Mouse (Mus musculus): ENCODE data around the gene Spats2. TPM values are rescaled to one million over a fixed set of nuclear protein-coding genes. Genes with fewer than 3 reads are reported as not detected.

Spats2 gene
- polyA plus RNA-seq, 1 experiment from 2014 or later = 7.7 TPM

DNA sequence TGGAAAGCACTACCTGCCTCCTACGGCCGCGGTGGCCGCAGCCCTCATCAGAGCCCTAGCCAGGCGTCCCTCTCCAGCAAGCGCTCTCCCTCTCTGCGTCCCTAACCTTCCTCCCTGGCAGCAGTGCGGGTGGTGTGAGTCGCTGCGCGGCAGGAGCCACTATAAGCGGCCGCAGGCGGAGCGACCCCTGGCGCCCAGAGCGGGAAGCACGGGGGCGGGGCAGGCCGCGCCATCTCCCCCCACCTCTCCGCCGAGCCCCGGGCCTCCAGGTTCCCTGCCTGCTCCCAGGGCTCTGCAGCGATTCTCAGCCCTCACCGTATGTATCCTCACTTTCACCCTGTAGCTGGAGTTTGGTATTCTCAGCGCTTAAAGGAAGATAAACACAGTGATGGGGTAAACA is 37.4 kb upstream of the Spats2 start:
- 1% methylated on average over 27 of the region's 27 CpGs for WGBS (ENCODE audit: insufficient replicate concordance)
- ATAC-seq (ENCODE audit: insufficient read depth) = peak; percentile 23; the same call in 1 of the 2 replicates
- Histone ChIP-seq H3K36me3 (replicated peaks) (0 out of 2 replicates have a peak, but pooled peaks cover 3% of the 10 kb centered on the region), H3K27ac (replicated peaks) (no peak overlapping the region), H3K4me2 (peak overlapping the region; percentile 52), H3K4me1 (replicated peaks) (peaks cover 43% of the 10 kb centered on the region), H3K9ac (no peak overlapping the region), H3K4me3 (replicated peaks) (peak overlapping the region; percentile 21), H3K27me3 (peaks cover 100% of the 10 kb centered on the region), H3K9me3 (replicated peaks) (no peaks in the 10 kb centered on the region)

DNA sequence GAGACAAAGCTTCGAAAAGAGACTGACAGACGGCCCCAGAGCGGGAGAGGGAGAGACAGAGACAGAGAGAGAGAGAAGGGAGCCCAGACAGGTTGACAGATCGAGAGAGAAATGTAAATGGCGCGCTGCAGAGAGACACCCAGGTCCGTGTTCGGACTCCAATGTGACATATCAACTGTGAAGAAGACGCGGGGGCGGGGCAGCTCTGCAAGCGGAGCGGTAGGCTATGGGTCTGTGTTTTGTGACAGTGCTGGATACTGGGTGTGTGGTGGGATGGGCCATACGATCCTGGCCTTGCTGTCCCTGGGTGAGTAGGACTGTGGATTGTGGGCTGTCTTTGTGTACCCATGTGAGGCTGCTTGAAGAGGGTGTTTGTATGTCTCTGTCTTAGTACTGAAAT is 36.6 kb upstream of the Spats2 start:
- no peak overlapping the region for H3K4me3 ChIP-seq (replicated peaks)
- H3K36me3 ChIP-seq (replicated peaks) = no peaks in the 10 kb centered on the region
- 10% methylated on average over 14 of the region's 14 CpGs for WGBS (ENCODE audit: insufficient replicate concordance)
- H3K9ac ChIP-seq = no peak overlapping the region
- H3K4me1 ChIP-seq (replicated peaks) = peaks cover 43% of the 10 kb centered on the region
- peaks cover 100% of the 10 kb centered on the region for H3K27me3 ChIP-seq
- H3K9me3 ChIP-seq (replicated peaks) = no peaks in the 10 kb centered on the region
- no peak for ATAC-seq (ENCODE audit: insufficient read depth)
- H3K27ac ChIP-seq (replicated peaks) = no peak overlapping the region
- peak overlapping the region; percentile 52 for H3K4me2 ChIP-seq

DNA sequence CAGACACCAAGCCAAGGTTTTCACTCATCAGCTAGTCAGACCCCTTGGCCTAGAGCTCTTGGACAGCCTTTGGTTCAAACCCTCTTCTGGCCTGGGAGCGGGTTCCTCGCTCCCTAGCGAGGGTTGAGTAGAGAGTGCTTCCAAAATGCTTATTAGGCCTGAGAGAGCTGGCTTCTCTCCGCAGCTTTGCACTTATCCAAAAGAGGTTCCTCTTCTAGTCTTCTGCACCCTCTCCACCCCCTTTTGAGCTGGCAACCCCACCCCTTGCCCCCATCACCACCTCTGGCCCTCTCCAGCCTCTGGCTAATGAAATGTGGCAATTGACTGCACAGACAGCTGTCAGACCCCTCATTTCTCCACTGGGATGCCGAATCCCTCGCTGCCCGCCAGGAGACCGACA is 32.8 kb upstream of the Spats2 start, which contains the start of gene Dnajc22:
Gene Dnajc22 (plus strand): TSS at position 301 of the 400 bp plus-strand sequence.
- Histone ChIP-seq H3K4me3 (replicated peaks) (peak within 1 kb of the TSS; percentile 43), H3K4me1 (replicated peaks) (peaks cover 44% of the 10 kb centered on the region), H3K27me3 (peaks cover 100% of the 10 kb centered on the region), H3K36me3 (replicated peaks) (no peaks in the 10 kb centered on the region), H3K9me3 (replicated peaks) (no peaks in the 10 kb centered on the region), H3K9ac (no peak within 1 kb of the TSS), H3K27ac (replicated peaks) (no peak within 1 kb of the TSS), H3K4me2 (peak within 1 kb of the TSS; percentile 57)
- no peak for ATAC-seq (ENCODE audit: insufficient read depth)
- WGBS (ENCODE audit: insufficient replicate concordance) = 45% methylated on average over 8 of the region's 8 CpGs

- WGBS (ENCODE audit: insufficient replicate concordance) = 2% methylated on average over 56 of the region's 56 CpGs
- H3K9ac ChIP-seq = no peak overlapping the region
These were observed 32.1 kb upstream of the Spats2 start for GRCm38 (mm10) chr15:99093291-99094258.

GRCm38 (mm10) chr15:99094631-99095270 is 31.0 kb upstream of the Spats2 start:
- peaks cover 40% of the 10 kb centered on the region for H3K4me1 ChIP-seq (replicated peaks)
- no peak for ATAC-seq (ENCODE audit: insufficient read depth)
- no peak overlapping the region for H3K27ac ChIP-seq (replicated peaks)
- H3K4me2 ChIP-seq = no peak overlapping the region
- no peak overlapping the region for H3K9ac ChIP-seq
- no peak overlapping the region for H3K4me3 ChIP-seq (replicated peaks)
- H3K27me3 ChIP-seq = peaks cover 100% of the 10 kb centered on the region
- WGBS (ENCODE audit: insufficient replicate concordance) = 4% methylated on average over 27 of the region's 27 CpGs
- no peaks in the 10 kb centered on the region for H3K36me3 ChIP-seq (replicated peaks)
- H3K9me3 ChIP-seq (replicated peaks) = no peaks in the 10 kb centered on the region

More at GRCm38 (mm10) chr15:99093291-99094258, 32.1 kb upstream of the Spats2 start:
- Histone ChIP-seq H3K4me1 (replicated peaks) (peaks cover 44% of the 10 kb centered on the region), H3K36me3 (replicated peaks) (no peaks in the 10 kb centered on the region), H3K4me3 (replicated peaks) (peak overlapping the region; percentile 43), H3K27ac (replicated peaks) (no peak overlapping the region), H3K27me3 (peaks cover 100% of the 10 kb centered on the region), H3K9me3 (replicated peaks) (no peaks in the 10 kb centered on the region), H3K4me2 (peak overlapping the region; percentile 57)
- no peak for ATAC-seq (ENCODE audit: insufficient read depth)

DNA sequence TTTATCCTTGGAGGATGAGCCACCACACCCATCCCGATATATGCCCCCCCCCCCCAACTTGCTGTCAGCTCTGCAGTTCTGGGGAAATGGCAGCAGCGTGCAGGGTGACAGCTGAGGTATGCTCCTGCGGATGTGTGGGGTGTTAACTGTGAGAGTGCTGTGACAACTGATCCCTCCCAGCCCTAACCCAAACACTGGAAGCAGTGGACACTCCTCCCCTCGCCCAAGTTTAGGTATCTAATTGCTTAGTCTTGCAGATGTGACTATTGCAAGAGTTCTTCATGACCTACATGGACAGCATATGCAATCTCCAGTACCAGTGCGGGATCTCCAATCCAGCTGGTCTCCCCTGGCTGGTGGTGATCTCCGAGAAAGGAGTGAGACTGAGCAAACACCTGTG is 30.4 kb upstream of the Spats2 start:
- Histone ChIP-seq H3K27me3 (peaks cover 100% of the 10 kb centered on the region), H3K27ac (replicated peaks) (no peak overlapping the region), H3K4me1 (replicated peaks) (peaks cover 40% of the 10 kb centered on the region), H3K4me3 (replicated peaks) (no peak overlapping the region), H3K9ac (no peak overlapping the region), H3K9me3 (replicated peaks) (no peaks in the 10 kb centered on the region), H3K4me2 (no peak overlapping the region), H3K36me3 (replicated peaks) (no peaks in the 10 kb centered on the region)
- 13% methylated on average over 6 of the region's 6 CpGs for WGBS (ENCODE audit: insufficient replicate concordance)
- no peak for ATAC-seq (ENCODE audit: insufficient read depth)

- H3K4me1 ChIP-seq (replicated peaks) = peaks cover 40% of the 10 kb centered on the region
- H3K9ac ChIP-seq = no peak overlapping the region
- no peak overlapping the region for H3K27ac ChIP-seq (replicated peaks)
- peak overlapping the region; percentile 33 for H3K4me3 ChIP-seq (replicated peaks)
- H3K36me3 ChIP-seq (replicated peaks) = no peaks in the 10 kb centered on the region
- peaks cover 100% of the 10 kb centered on the region for H3K27me3 ChIP-seq
- 6% methylated on average over 24 of the region's 24 CpGs for WGBS (ENCODE audit: insufficient replicate concordance)
- H3K9me3 ChIP-seq (replicated peaks) = no peaks in the 10 kb centered on the region
- ATAC-seq (ENCODE audit: insufficient read depth) = no peak
- peak overlapping the region; percentile 60 for H3K4me2 ChIP-seq
These were observed 29.5 kb upstream of the Spats2 start for GRCm38 (mm10) chr15:99096061-99096793.

- Histone ChIP-seq H3K4me1 (replicated peaks) (peaks cover 38% of the 10 kb centered on the region), H3K27ac (replicated peaks) (no peak overlapping the region), H3K9ac (no peak overlapping the region), H3K9me3 (replicated peaks) (no peaks in the 10 kb centered on the region), H3K4me2 (peak overlapping the region; percentile 60), H3K36me3 (replicated peaks) (no peaks in the 10 kb centered on the region), H3K4me3 (replicated peaks) (peak overlapping the region; percentile 33), H3K27me3 (peaks cover 98% of the 10 kb centered on the region)
- ATAC-seq (ENCODE audit: insufficient read depth) = no peak
- under 1% methylated on average over 56 of the region's 58 CpGs for WGBS (ENCODE audit: insufficient replicate concordance)
These were observed 28.8 kb upstream of the Spats2 start for GRCm38 (mm10) chr15:99096831-99097500.

GRCm38 (mm10) chr15:99097840-99098492 is 27.8 kb upstream of the Spats2 start:
- no peak overlapping the region for H3K27ac ChIP-seq (replicated peaks)
- H3K9ac ChIP-seq = no peak overlapping the region
- H3K4me2 ChIP-seq = peak overlapping the region; percentile 60
- no peaks in the 10 kb centered on the region for H3K36me3 ChIP-seq (replicated peaks)
- H3K4me1 ChIP-seq (replicated peaks) = peaks cover 34% of the 10 kb centered on the region
- H3K4me3 ChIP-seq (replicated peaks) = peak overlapping the region; percentile 33
- peaks cover 88% of the 10 kb centered on the region for H3K27me3 ChIP-seq
- ATAC-seq (ENCODE audit: insufficient read depth) = no peak
- WGBS (ENCODE audit: insufficient replicate concordance) = 1% methylated on average over 39 of the region's 39 CpGs
- H3K9me3 ChIP-seq (replicated peaks) = no peaks in the 10 kb centered on the region

DNA sequence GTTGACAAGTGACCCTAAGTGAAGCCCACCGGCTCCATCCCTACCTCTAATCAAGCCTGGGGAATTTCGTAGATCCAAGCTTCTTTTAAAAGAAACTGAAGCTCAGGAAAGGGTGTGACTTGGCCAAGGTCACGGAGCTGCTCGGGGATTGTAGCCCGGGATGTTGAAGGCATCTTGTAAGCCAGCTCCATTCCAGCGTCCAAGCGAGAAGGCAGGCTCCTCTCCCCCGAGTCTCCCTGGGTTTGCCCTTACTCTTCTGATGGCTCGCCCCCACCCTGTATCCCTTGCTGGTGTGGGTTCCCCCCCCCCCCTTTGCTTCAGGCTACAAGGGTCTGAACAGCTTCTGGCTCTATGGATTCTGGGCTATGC is 27.2 kb upstream of the Spats2 start:
- Histone ChIP-seq H3K36me3 (replicated peaks) (no peaks in the 10 kb centered on the region), H3K9me3 (replicated peaks) (no peaks in the 10 kb centered on the region), H3K9ac (no peak overlapping the region), H3K27ac (replicated peaks) (no peak overlapping the region), H3K4me1 (replicated peaks) (peaks cover 30% of the 10 kb centered on the region), H3K27me3 (peaks cover 82% of the 10 kb centered on the region), H3K4me3 (replicated peaks) (peak overlapping the region; percentile 33), H3K4me2 (peak overlapping the region; percentile 60)
- 3% methylated on average over 9 of the region's 9 CpGs for WGBS (ENCODE audit: insufficient replicate concordance)
- ATAC-seq (ENCODE audit: insufficient read depth) = no peak

All from liver, embryonic 15.5 days (tissue).